Mouse (Mus musculus) limb, embryonic 14.5 days (tissue): Measurements from ENCODE around the gene Usp12. TPM values are rescaled to one million over a fixed set of nuclear protein-coding genes. Genes with fewer than 3 reads are reported as not detected.

Experiments
- ATAC-seq: fragments of 200-750 bp; cut with Nextera tagmentation; 2 replicates; pipeline ENCODE4 v1.8.0; 2017; ENCODE audit warnings: low read depth, moderate number of reproducible peaks, moderate TSS enrichment; ENCODE audit not compliant: low FRiP score
- DNase-seq: peaks from one replicate; pipeline ENCODE4 v3.0.0-alpha.2; 2015; ENCODE audit warnings: low spot score
- H3K27ac ChIP-seq: fragments of 300-500 bp; sonication (generic); replicated peaks from 2 replicates; pipeline ENCODE4 v1.5.1; 2014; ENCODE audit warnings: low read depth, mild to moderate bottlenecking, low read length, moderate library complexity, mixed read lengths
- H3K27me3 ChIP-seq: fragments of 300-500 bp; sonication (generic); 2 replicates; pipeline ENCODE4 v1.6.1; 2014; ENCODE audit warnings: low read length, mixed read lengths; ENCODE audit not compliant: control insufficient read depth, insufficient read depth
- H3K36me3 ChIP-seq: fragments of 300-500 bp; sonication (generic); 2 replicates; pipeline ENCODE4 v1.6.1; 2014; ENCODE audit warnings: mild to moderate bottlenecking, low read length, moderate library complexity, mixed read lengths; ENCODE audit not compliant: control insufficient read depth, insufficient read depth
- H3K4me1 ChIP-seq: fragments of 300-500 bp; sonication (generic); 2 replicates; pipeline ENCODE4 v1.6.1; 2014; ENCODE audit warnings: antibody characterized with exemption, low read length, mixed read lengths; ENCODE audit not compliant: control insufficient read depth, insufficient read depth
- H3K4me2 ChIP-seq: fragments of 300-500 bp; sonication (generic); replicated peaks from 2 replicates; pipeline ENCODE4 v1.6.1; 2014; ENCODE audit warnings: low read depth, mild to moderate bottlenecking, low read length, moderate library complexity; ENCODE audit not compliant: severe bottlenecking
- H3K4me3 ChIP-seq: fragments of 300-500 bp; sonication (generic); replicated peaks from 2 replicates; pipeline ENCODE4 v1.5.1; 2014; ENCODE audit warnings: low read length
- H3K9ac ChIP-seq: fragments of 300-500 bp; sonication (generic); 2 replicates; pipeline ENCODE4 v1.6.1; 2014; ENCODE audit warnings: mild to moderate bottlenecking, low read depth, low read length, moderate library complexity; ENCODE audit not compliant: severe bottlenecking
- H3K9me3 ChIP-seq: fragments of 300-500 bp; sonication (generic); 2 replicates; pipeline ENCODE4 v1.6.1; 2016; ENCODE audit warnings: low read length; ENCODE audit not compliant: control insufficient read depth
- POLR2A ChIP-seq: fragments of 200-500 bp; IDR thresholded peaks from 2 replicates; pipeline ENCODE4 v1.8.0; 2012; ENCODE audit warnings: inconsistent platforms, mild to moderate bottlenecking, moderate library complexity, borderline replicate concordance; ENCODE audit not compliant: insufficient read depth, insufficient read length; ENCODE audit errors: extremely low read depth
- WGBS: fragments of 180-500 bp; shearing (Covaris S2); extraction: QIAGEN DNeasy Blood & Tissue Kit; methylation state at CpG from one replicate; pipeline ENCODE4 v1.1.7; 2014; 5-methylcytosine and 5-hydroxymethylcytosine counted together
- polyA plus RNA-seq, 2 experiments: library from polyadenylated mRNA; depleted of rRNA in 1 of 2; stranded (reverse) in 1 of 2; unstranded in 1 of 2; fragments of >200 nt; fragmentation: Nextera tagmentation in 1 of 2; extraction: Ambion mirVana in 1 of 2; gene quantifications; 2 replicates each; pipeline versions ENCODE4 v1.2.1 to v1.2.3; 2012 to 2014

Gene Usp12
- polyA plus RNA-seq, 2 experiments = 11.1 to 22.8 TPM

- Histone ChIP-seq H3K4me2 (no peak overlapping the region), H3K9ac (no peak overlapping the region), H3K9me3 (no peaks in the 10 kb centered on the region), H3K36me3 (no peaks in the 10 kb centered on the region), H3K27ac (no peak overlapping the region), H3K4me1 (no peaks in the 10 kb centered on the region), H3K27me3 (no peaks in the 10 kb centered on the region), H3K4me3 (no peak overlapping the region)
- TF ChIP-seq POLR2A = no peak
- DNase-seq (no peak), ATAC-seq (no peak)
- WGBS = 75% methylated on average over 6 of the region's 6 CpGs
Observed at GRCm38 (mm10) chr5:146705411-146705810, 89.4 kb downstream of the Usp12 start.

GRCm38 (mm10) chr5:146704241-146704640 lies 90.6 kb downstream of the Usp12 start:
- 91% methylated on average over 4 of the region's 4 CpGs for WGBS
- ATAC-seq (no peak), DNase-seq (no peak)
- Histone ChIP-seq H3K4me2 (no peak overlapping the region), H3K4me1 (no peaks in the 10 kb centered on the region), H3K27me3 (no peaks in the 10 kb centered on the region), H3K4me3 (no peak overlapping the region), H3K9ac (no peak overlapping the region), H3K27ac (no peak overlapping the region), H3K9me3 (no peaks in the 10 kb centered on the region), H3K36me3 (no peaks in the 10 kb centered on the region)
- no peak for TF ChIP-seq POLR2A

GRCm38 (mm10) chr5:146703710-146704121 lies 91.1 kb downstream of the Usp12 start:
- no peak for TF ChIP-seq POLR2A
- ATAC-seq (peak; percentile 60; the same call in 1 of the 2 replicates), DNase-seq (no peak)
- WGBS = 46% methylated on average over 8 of the region's 8 CpGs
- H3K4me3 ChIP-seq = no peak overlapping the region
- no peaks in the 10 kb centered on the region for H3K27me3 ChIP-seq
- no peaks in the 10 kb centered on the region for H3K36me3 ChIP-seq
- no peaks in the 10 kb centered on the region for H3K4me1 ChIP-seq
- H3K27ac ChIP-seq = no peak overlapping the region
- H3K9ac ChIP-seq = no peak overlapping the region
- no peak overlapping the region for H3K4me2 ChIP-seq
- H3K9me3 ChIP-seq = no peaks in the 10 kb centered on the region

- no peak for TF ChIP-seq POLR2A
- DNase-seq = no peak
- WGBS = 44% methylated on average over 10 of the region's 10 CpGs
- Histone ChIP-seq H3K4me1 (no peaks in the 10 kb centered on the region), H3K27ac (no peak overlapping the region), H3K4me2 (no peak overlapping the region), H3K36me3 (no peaks in the 10 kb centered on the region), H3K4me3 (no peak overlapping the region), H3K27me3 (no peaks in the 10 kb centered on the region), H3K9me3 (no peaks in the 10 kb centered on the region), H3K9ac (no peak overlapping the region)
- no peak for ATAC-seq
Observed at GRCm38 (mm10) chr5:146700099-146700498, 94.7 kb downstream of the Usp12 start.

GRCm38 (mm10) chr5:146699433-146700019 lies 95.3 kb downstream of the Usp12 start:
- H3K27ac ChIP-seq = no peak overlapping the region
- H3K4me2 ChIP-seq = no peak overlapping the region
- H3K36me3 ChIP-seq = no peaks in the 10 kb centered on the region
- H3K4me1 ChIP-seq = no peaks in the 10 kb centered on the region
- H3K27me3 ChIP-seq = no peaks in the 10 kb centered on the region
- no peak for TF ChIP-seq POLR2A
- no peak overlapping the region for H3K4me3 ChIP-seq
- no peak overlapping the region for H3K9ac ChIP-seq
- ATAC-seq = no peak
- DNase-seq = no peak
- no peaks in the 10 kb centered on the region for H3K9me3 ChIP-seq
- WGBS = 84% methylated on average over 4 of the region's 4 CpGs

GRCm38 (mm10) chr5:146695543-146695942 lies 99.3 kb downstream of the Usp12 start:
- no peak for ATAC-seq
- no peak for TF ChIP-seq POLR2A
- no peaks in the 10 kb centered on the region for H3K27me3 ChIP-seq
- no peak overlapping the region for H3K27ac ChIP-seq
- no peak overlapping the region for H3K4me3 ChIP-seq
- H3K9me3 ChIP-seq = no peaks in the 10 kb centered on the region
- no peak for DNase-seq
- 59% methylated on average over 5 of the region's 5 CpGs for WGBS
- no peak overlapping the region for H3K9ac ChIP-seq
- 0 out of 2 replicates have a peak, but pooled peaks cover 6% of the 10 kb centered on the region for H3K4me1 ChIP-seq
- no peak overlapping the region for H3K4me2 ChIP-seq
- H3K36me3 ChIP-seq = no peaks in the 10 kb centered on the region
